Mouse (Mus musculus): ENCODE results near the gene Mta1.

GRCm38 (mm10) chr12:113109801-113110200 lies 11.7 kb downstream of the Mta1 start:
- no peak for TF ChIP-seq POLR2AphosphoS5 (IDR thresholded peaks at IDR 0.05; ENCODE audit: insufficient replicate concordance, low read depth, low read length)
- TF ChIP-seq CTCF (IDR thresholded peaks at IDR 0.05; ENCODE audit: low read depth, low read length): no peak
